Mouse (Mus musculus) embryonic facial prominence, embryonic 12.5 days (tissue): ENCODE results near the gene Col11a2. TPM values are rescaled to one million over a fixed set of nuclear protein-coding genes. Genes with fewer than 3 reads are reported as not detected.

Experiments used
- ATAC-seq: fragments of 200-750 bp; cut with Nextera tagmentation; 2 replicates; pipeline ENCODE4 v1.8.0; 2017; ENCODE audit not compliant: insufficient number of reproducible peaks, insufficient read depth, low FRiP score, low TSS enrichment
- H3K27ac ChIP-seq: fragments of 300-500 bp; sonication (generic); 2 replicates; pipeline ENCODE4 v1.5.1; 2016; ENCODE audit warnings: mild to moderate bottlenecking
- H3K27me3 ChIP-seq: fragments of 300-500 bp; sonication (generic); 2 replicates; pipeline ENCODE4 v1.6.1; 2016; ENCODE audit warnings: mild to moderate bottlenecking, moderate library complexity
- H3K36me3 ChIP-seq: fragments of 300-500 bp; sonication (generic); 2 replicates; pipeline ENCODE4 v1.6.1; 2016; ENCODE audit warnings: mild to moderate bottlenecking
- H3K4me1 ChIP-seq: fragments of 300-500 bp; sonication (generic); 2 replicates; pipeline ENCODE4 v1.6.1; 2016
- H3K4me2 ChIP-seq: fragments of 300-500 bp; sonication (generic); replicated peaks from 2 replicates; pipeline ENCODE4 v1.6.1; 2016; ENCODE audit warnings: mild to moderate bottlenecking, moderate library complexity
- H3K4me3 ChIP-seq: fragments of 300-500 bp; sonication (generic); 2 replicates; pipeline ENCODE4 v1.5.1; 2016; ENCODE audit warnings: mild to moderate bottlenecking
- H3K9ac ChIP-seq: fragments of 300-500 bp; sonication (generic); 2 replicates; pipeline ENCODE4 v1.6.1; 2016; ENCODE audit warnings: mild to moderate bottlenecking, moderate library complexity
- H3K9me3 ChIP-seq: fragments of 300-500 bp; sonication (generic); 2 replicates; pipeline ENCODE4 v1.6.1; 2016; ENCODE audit warnings: mild to moderate bottlenecking, moderate library complexity
- WGBS: fragments of 180-500 bp; shearing (Covaris S2); methylation state at CpG from one replicate; pipeline ENCODE4 v1.1.7; 2016; 5-methylcytosine and 5-hydroxymethylcytosine counted together
- polyA plus RNA-seq: library from polyadenylated mRNA; unstranded; fragments of >200 nt; fragmentation: Nextera tagmentation; extraction: Ambion mirVana; gene quantifications from 2 replicates; pipeline ENCODE4 v1.2.1, GENCODE M21; 2016

Col11a2 gene
- polyA plus RNA-seq, 1 experiment from 2014 or later: 7.2 TPM

DNA sequence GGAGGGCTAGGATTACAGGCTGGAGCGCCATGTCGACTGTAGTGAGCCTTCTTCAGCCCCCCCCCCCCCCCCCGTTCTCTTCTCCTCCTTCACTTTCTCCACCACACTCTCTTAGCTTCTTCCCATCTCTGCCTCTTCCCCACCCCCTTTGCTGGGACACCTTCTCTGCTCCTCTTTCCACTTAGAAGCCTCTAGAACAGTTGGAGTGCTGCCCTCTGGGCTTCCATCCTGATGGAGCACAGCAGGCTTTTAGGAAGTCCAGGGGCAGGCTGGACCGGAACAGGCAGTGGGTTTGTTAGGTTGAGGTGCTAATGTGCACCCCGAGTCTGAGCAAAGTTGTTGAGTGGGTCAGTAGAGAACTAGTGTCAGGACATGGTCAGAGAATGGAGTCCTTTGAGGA is 29.1 kb upstream of the Col11a2 start:
- H3K4me3 ChIP-seq: no peak overlapping the region
- H3K4me2 ChIP-seq: no peak overlapping the region
- no peak for ATAC-seq
- 57% methylated on average over 5 of the region's 5 CpGs for WGBS
- no peaks in the 10 kb centered on the region for H3K9me3 ChIP-seq
- H3K4me1 ChIP-seq: no peaks in the 10 kb centered on the region
- H3K27ac ChIP-seq: no peak overlapping the region
- H3K36me3 ChIP-seq: no peaks in the 10 kb centered on the region
- 0 out of 2 replicates have a peak, but pooled peaks cover 4% of the 10 kb centered on the region for H3K27me3 ChIP-seq
- no peak overlapping the region for H3K9ac ChIP-seq

DNA sequence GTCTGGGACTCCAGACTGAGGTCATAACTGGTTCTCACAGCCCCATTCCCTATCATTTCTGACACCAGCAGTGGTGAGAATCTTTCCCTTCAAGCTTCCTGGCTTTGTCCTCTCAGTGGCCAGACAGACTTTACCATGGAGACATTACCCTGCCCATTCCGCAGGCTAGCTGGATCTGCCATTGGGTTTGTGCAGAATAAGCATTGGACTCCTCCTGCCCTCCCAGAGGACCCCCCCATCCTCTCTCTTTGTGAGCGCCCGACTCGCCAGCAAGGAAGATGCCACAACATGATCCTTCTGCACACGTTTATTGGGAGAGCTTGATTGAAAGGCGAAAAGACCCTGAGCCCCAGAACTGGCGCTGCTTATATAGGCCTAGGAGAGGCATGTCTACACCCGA is 25.8 kb upstream of the Col11a2 start:
- Histone ChIP-seq H3K36me3 (no peaks in the 10 kb centered on the region), H3K4me3 (no peak overlapping the region), H3K27ac (no peak overlapping the region), H3K4me1 (no peaks in the 10 kb centered on the region), H3K4me2 (no peak overlapping the region), H3K27me3 (no peaks in the 10 kb centered on the region), H3K9ac (no peak overlapping the region), H3K9me3 (no peaks in the 10 kb centered on the region)
- no peak for ATAC-seq
- 94% methylated on average over 8 of the region's 8 CpGs for WGBS

DNA sequence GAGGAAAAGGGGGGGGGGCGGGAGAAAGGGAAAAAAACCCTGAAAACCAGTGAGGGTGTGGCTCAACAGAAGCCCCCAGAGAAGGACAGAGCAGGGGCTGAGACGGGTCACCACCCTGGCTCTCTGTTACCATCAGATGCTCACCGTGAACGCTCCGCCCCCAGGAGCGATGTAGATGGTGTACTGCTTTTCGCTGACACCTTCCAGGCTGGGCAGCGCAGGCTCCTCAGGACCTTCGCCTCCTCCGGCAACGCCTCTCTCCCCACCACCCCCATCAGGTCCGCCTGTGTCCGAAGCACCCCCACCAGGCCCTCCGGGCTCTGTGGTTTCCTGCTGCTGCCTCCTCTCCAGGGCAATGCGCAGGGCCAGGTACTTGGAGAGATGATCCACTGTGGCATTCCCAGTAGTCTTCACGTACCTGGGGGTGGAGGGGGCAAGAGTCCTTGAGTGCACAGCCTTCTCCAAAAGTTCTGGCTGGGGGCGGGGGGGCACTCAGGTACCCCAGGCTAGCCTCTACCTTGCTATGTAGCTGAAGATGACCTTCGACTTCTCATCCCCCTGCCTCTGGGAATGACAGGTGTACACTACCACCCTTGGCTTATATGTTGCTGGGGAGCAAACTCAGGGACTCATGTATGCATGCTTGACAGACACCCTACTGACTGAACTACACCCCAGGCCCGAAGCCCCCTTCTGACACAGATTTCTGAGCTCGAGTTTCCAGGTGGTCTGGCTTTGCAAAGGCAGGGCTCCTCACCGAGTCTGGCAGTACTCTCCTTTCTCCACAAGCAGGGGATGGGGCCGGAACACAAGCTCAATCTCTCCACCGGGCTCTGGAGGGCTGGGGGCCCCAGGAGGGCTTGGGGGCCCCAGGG is 17.5 kb upstream of the Col11a2 start:
- ATAC-seq: no peak
- no peak overlapping the region for H3K27ac ChIP-seq

DNA sequence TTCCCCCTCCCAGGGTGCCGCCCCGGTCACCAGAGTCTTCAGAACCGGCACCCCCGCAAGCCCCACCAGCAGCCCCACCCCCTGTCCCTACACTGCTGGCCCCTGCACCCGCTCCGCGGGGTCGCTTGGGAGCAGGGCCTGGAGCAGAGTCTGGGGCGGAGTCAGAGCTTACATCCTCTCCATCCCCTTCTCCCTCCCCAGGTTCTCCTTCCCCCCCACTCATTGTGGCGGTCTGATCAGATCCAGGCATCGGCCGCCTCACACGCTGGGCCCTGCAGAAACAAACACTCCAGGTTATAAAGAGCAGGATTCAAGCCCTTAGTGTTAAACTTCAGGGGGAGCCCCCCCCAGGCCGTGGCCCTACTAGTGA is 16.8 kb upstream of the Col11a2 start:
- 94% methylated on average over 11 of the region's 14 CpGs for WGBS
- H3K4me3 ChIP-seq: no peak overlapping the region

More for the DNA sequence above, 17.5 kb upstream of the Col11a2 start:
- Histone ChIP-seq H3K9me3 (peaks cover 12% of the 10 kb centered on the region), H3K9ac (no peak overlapping the region), H3K27me3 (no peaks in the 10 kb centered on the region), H3K4me2 (no peak overlapping the region), H3K4me3 (no peak overlapping the region), H3K36me3 (peaks cover 27% of the 10 kb centered on the region), H3K4me1 (peaks cover 25% of the 10 kb centered on the region)
- 95% methylated on average over 23 of the region's 23 CpGs for WGBS

DNA sequence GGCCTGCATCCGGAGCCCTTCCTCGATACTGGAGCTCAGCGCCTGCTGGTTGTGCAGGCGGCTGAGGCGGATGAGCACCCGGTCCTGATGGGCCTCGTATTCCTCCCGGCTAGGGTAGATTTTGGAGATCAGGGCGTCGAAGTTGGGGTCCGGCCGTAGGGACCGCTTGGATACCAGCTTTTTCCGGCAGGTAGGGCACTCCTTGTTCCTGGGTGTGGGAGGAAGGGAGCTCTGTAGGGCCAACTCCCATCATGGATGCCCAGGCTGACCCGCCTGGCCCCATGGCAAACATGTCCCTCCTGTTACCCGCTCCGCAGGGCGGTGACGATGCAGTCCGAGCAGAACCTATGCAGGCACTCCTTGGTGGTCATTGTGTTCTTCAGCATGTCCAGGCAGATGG is 16.2 kb upstream of the Col11a2 start:
- H3K4me3 ChIP-seq: 0 out of 2 replicates have a peak overlapping the region, but pooled peaks have one; percentile 70
- H3K4me1 ChIP-seq: peaks cover 35% of the 10 kb centered on the region

More for the DNA sequence above, 16.8 kb upstream of the Col11a2 start:
- Histone ChIP-seq H3K9me3 (peaks cover 12% of the 10 kb centered on the region), H3K9ac (no peak overlapping the region), H3K27me3 (no peaks in the 10 kb centered on the region), H3K27ac (no peak overlapping the region), H3K4me1 (peaks cover 31% of the 10 kb centered on the region), H3K36me3 (peaks cover 27% of the 10 kb centered on the region), H3K4me2 (no peak overlapping the region)
- ATAC-seq: no peak

DNA sequence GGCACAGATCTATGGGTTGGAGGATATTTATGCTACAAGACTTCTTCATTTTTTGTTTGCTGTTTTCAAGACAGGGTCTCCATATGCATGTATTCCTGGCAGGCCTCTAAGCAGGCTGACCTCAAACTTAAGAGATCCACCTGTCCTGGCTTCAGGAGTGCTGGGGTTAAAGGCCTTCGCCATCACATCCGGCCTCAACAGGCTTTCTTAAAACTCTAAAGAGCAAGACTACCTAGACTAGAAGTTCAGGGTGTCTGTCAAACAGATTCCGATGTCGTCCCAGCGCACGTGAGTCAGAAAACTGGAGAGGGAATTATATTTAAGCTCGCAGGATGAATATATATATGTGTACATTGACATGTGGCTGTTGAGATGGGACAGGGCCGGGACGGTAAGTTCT is 15.6 kb upstream of the Col11a2 start:
- ATAC-seq: no peak
- peaks cover 34% of the 10 kb centered on the region for H3K36me3 ChIP-seq
- H3K27me3 ChIP-seq: no peaks in the 10 kb centered on the region
- peak overlapping the region; percentile 94 for H3K4me2 ChIP-seq
- peaks cover 42% of the 10 kb centered on the region for H3K4me1 ChIP-seq
- peak overlapping the region; percentile 70 for H3K4me3 ChIP-seq
- 69% methylated on average over 9 of the region's 9 CpGs for WGBS
- H3K27ac ChIP-seq: no peak overlapping the region
- peak overlapping the region; percentile 94 for H3K9ac ChIP-seq
- peaks cover 12% of the 10 kb centered on the region for H3K9me3 ChIP-seq

More for the DNA sequence above, 16.2 kb upstream of the Col11a2 start:
- no peaks in the 10 kb centered on the region for H3K27me3 ChIP-seq
- peaks cover 12% of the 10 kb centered on the region for H3K9me3 ChIP-seq
- no peak for ATAC-seq
- no peak overlapping the region for H3K4me2 ChIP-seq
- WGBS: 93% methylated on average over 20 of the region's 20 CpGs
- peaks cover 28% of the 10 kb centered on the region for H3K36me3 ChIP-seq
- no peak overlapping the region for H3K9ac ChIP-seq
- no peak overlapping the region for H3K27ac ChIP-seq

DNA sequence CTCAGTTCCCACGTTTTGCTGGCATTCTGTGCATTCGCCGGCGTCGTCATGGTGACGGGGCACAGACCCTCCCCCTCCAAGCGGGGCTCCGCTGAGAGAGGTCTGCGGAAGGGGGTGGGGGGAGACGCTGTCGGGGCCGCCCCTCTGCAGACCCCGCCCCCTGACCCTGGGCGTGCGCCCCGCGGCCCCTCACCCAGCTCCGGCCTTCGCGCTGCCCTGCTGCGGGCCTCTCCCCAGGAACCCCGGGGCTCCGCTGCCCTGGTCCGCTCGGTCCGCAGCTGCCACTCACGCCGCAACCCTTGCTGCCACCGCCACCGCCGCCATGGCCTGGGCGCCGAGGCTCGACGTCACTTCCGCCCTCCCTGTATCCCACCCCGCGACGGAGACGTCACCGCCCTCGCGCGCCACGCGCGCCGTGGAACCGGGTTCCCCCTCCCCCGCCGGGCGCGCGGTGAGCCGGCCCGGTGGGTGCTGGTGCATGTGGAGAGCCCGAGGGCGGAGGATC is 14.9 kb upstream of the Col11a2 start, which contains the start of gene Ring1:
Ring1 (minus strand) TSS at position 364 of the 505 bp plus-strand sequence.
- Histone ChIP-seq H3K4me1 (peaks cover 48% of the 10 kb centered on the region), H3K9ac (peak within 1 kb of the TSS; percentile 94)

DNA sequence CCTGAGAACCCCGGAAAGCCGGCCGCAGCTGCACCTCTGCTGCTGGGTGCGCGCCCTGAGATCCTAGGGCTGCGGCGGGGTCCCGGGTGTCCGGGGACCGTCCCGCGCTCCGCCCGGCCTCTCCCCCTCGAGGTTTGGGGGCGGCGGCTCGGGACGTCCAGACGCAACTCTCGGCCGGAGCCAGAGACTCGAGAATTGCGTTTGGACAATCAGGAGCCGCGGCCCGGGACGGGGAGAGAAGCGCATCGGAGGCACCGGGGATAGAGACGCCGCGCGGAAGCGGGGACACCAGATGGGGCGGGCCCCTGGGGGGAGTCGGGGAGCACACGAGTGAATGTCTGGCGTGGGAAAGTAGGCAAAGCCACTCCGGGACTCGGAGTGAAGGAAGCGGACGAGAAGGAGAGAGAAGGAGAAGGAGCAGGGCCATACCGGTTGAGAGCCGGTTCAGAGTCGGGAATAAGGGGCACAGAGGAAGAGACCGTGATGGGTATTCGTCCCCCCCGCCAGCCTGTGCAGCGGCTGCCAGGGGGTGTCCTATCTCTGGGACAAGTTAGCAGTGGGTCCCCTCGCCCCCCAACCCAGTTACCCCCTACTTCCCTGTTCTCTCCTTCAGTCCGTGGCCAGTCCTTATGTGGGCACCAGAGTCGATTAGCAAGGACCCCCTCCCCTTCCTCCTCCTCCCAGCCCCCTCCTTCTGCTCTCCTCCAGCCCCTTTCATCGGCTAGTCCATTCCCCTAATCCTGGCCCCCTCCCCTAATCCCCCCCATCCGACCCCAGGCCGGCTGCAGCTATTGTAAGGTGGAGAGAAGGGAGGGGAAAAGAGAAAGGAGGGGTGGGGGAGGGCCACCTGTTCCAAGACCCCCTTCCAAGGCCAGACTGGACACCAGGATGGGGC is 14.1 kb upstream of the Col11a2 start:
- no peak for ATAC-seq
- H3K9ac ChIP-seq: peak overlapping the region; percentile 94
- H3K4me1 ChIP-seq: peaks cover 56% of the 10 kb centered on the region
- no peaks in the 10 kb centered on the region for H3K27me3 ChIP-seq
- peak overlapping the region; percentile 70 for H3K4me3 ChIP-seq
- under 1% methylated on average over 56 of the region's 57 CpGs for WGBS
- H3K9me3 ChIP-seq: peaks cover under 1% of the 10 kb centered on the region; the same call in 1 of the 2 replicates
- peak overlapping the region; percentile 94 for H3K4me2 ChIP-seq
- peaks cover 49% of the 10 kb centered on the region for H3K36me3 ChIP-seq
- H3K27ac ChIP-seq: peak overlapping the region; percentile 94

More for the DNA sequence above, 14.9 kb upstream of the Col11a2 start, which contains the start of gene Ring1:
- peak; percentile 39; the same call in 1 of the 2 replicates for ATAC-seq
- H3K36me3 ChIP-seq: peaks cover 41% of the 10 kb centered on the region
- 1% methylated on average over 48 of the region's 58 CpGs for WGBS
- H3K27me3 ChIP-seq: no peaks in the 10 kb centered on the region
- H3K4me3 ChIP-seq: peak within 1 kb of the TSS; percentile 70
- peak within 1 kb of the TSS; percentile 94 for H3K27ac ChIP-seq
- H3K4me2 ChIP-seq: peak within 1 kb of the TSS; percentile 94
- H3K9me3 ChIP-seq: peaks cover 8% of the 10 kb centered on the region

DNA sequence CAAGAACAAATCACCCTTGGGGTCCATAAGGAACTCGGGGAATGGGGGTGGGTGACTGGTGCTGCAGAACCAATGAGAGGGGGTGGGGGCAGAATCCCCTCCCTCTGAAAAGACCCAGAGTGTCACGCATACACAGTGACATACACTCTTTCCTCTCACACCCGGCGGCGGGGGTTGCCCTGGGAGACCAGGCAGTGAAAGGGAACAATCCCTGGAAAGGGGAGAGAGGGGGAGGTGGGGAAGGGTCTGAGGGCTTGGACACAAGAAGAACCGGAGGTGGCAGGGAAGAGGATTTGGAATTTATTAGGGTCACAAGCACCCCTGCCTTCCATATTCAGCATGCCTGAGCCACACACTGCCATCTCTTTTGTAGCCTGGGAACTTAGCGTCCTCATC is 13.5 kb upstream of the Col11a2 start:
- H3K36me3 ChIP-seq: peaks cover 48% of the 10 kb centered on the region
- H3K27ac ChIP-seq: no peak overlapping the region
- WGBS: 7% methylated on average over 7 of the region's 7 CpGs
- peaks cover 62% of the 10 kb centered on the region for H3K4me1 ChIP-seq
- no peak for ATAC-seq
- peak overlapping the region; percentile 24; the same call in 1 of the 2 replicates for H3K9ac ChIP-seq
- H3K27me3 ChIP-seq: no peaks in the 10 kb centered on the region
- peak overlapping the region; percentile 70 for H3K4me3 ChIP-seq
- H3K4me2 ChIP-seq: peak overlapping the region; percentile 94
- H3K9me3 ChIP-seq: no peaks in the 10 kb centered on the region

DNA sequence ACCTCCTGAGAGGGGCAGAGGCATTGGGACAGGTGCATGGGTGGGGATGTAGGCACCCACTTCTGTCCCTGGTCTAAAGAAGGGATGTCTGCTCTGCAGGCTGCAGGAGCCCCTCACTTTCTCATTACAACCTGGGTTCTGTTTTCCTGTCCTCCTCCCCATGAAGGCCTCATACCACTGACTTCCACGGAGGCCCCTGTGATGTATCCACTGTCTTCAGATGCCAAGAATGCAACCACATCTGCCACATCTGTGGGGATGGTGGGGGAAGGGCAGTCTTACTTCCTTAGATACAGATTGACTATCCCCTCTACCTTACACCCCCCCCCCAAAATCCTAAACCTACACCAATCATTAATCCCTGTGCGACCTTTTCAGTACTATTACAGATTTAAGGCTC is 13.0 kb upstream of the Col11a2 start:
- no peaks in the 10 kb centered on the region for H3K9me3 ChIP-seq
- no peak overlapping the region for H3K27ac ChIP-seq
- peaks cover 64% of the 10 kb centered on the region for H3K4me1 ChIP-seq
- no peaks in the 10 kb centered on the region for H3K27me3 ChIP-seq
- H3K4me2 ChIP-seq: peak overlapping the region; percentile 94
- 33% methylated on average over 2 of the region's 2 CpGs for WGBS
- H3K9ac ChIP-seq: peak overlapping the region; percentile 24; the same call in 1 of the 2 replicates
- peaks cover 43% of the 10 kb centered on the region for H3K36me3 ChIP-seq
- no peak for ATAC-seq
- peak overlapping the region; percentile 70; the same call in 1 of the 2 replicates for H3K4me3 ChIP-seq
